Mouse (Mus musculus): ENCODE measurements around the gene Pdxp.

- TF ChIP-seq CTCF (IDR thresholded peaks at IDR 0.05; ENCODE audit: insufficient read depth, low read length) (no peak), POLR2A (IDR thresholded peaks at IDR 0.05; ENCODE audit: borderline replicate concordance, extremely low read depth, low read depth, low read length) (no peak)
These were observed 16.5 kb downstream of the Pdxp start for GRCm38 (mm10) chr15:78930192-78930706.
